Mouse (Mus musculus): ENCODE measurements around the gene Ly86.

The Ly86 gene

GRCm38 (mm10) chr13:37344909-37345772 lies at the start of gene Ly86:
Gene Ly86 (plus strand): TSS chr13:37345208.
- no peak for TF ChIP-seq GATA4 (IDR thresholded peaks at IDR 0.05; ENCODE audit: insufficient replicate concordance, low read length)

DNA sequence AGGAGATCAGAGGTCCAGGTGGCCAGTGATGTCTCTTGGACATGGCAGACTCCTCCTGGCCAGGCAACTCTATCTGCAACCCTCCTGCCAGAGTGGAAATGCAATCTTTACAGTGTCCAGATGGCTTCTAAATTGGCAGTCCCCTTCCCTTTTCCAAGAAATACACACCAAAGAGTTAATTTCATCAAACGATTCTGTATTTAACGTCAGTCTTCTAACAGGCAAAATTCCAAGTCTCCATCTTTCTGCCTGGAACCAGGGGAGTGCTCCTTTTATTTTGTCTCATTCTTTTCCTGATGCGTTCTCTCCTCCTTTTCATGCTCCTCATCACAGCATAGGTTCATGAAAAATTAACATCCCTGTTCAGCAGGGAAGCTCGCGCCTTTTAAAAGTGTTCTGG lies 47.1 kb upstream of the Ly86 start:
- TF ChIP-seq GATA4 (IDR thresholded peaks at IDR 0.05; ENCODE audit: insufficient replicate concordance, low read length) = no peak

DNA sequence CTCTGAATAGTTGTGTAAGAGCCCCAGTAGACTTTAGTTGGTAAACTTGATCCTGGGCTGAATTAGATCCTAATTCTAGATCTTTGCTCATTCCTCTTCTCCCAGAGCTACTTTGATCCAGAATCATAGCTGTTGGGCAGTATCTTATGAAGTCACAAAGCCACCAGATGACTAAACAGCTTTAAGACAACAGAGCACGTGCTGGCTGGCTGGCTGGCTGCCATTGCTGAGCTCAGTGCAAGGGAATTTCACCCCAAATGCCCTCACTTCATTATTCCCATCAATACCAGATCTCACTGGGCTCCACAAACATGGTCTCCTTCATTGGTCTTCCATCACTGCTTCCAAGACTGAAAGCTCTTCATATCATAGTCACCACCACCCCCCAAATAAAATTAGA lies 46.2 kb upstream of the Ly86 start:
- no peak for TF ChIP-seq GATA4 (IDR thresholded peaks at IDR 0.05; ENCODE audit: insufficient replicate concordance, low read length)

DNA sequence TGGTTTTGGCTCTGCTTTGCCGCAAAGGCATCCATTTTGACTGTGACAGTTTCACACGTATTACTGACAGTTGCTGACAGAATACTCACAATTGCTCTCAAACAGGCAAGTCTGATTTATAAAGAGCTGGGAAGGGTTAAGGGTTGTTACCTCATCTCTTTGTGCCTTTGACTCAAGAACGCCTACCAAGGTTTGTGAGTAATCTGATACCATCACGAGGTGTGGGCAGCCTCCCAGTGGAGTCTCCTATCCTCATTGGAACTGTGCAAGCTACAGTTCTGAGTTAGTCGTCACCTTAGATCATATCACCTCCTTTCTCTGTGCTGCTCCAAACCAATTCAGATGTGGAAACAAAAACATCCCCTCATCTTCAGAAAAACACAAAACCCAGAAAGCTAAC lies 42.1 kb upstream of the Ly86 start:
- TF ChIP-seq GATA4 (IDR thresholded peaks at IDR 0.05; ENCODE audit: insufficient replicate concordance, low read length) = no peak

- TF ChIP-seq GATA4 (IDR thresholded peaks at IDR 0.05; ENCODE audit: insufficient replicate concordance, low read length) = no peak
Measured at GRCm38 (mm10) chr13:37308006-37308405, 37.0 kb upstream of the Ly86 start.

- no peak for TF ChIP-seq GATA4 (IDR thresholded peaks at IDR 0.05; ENCODE audit: insufficient replicate concordance, low read length)
Measured at GRCm38 (mm10) chr13:37309296-37309695, 35.7 kb upstream of the Ly86 start.

DNA sequence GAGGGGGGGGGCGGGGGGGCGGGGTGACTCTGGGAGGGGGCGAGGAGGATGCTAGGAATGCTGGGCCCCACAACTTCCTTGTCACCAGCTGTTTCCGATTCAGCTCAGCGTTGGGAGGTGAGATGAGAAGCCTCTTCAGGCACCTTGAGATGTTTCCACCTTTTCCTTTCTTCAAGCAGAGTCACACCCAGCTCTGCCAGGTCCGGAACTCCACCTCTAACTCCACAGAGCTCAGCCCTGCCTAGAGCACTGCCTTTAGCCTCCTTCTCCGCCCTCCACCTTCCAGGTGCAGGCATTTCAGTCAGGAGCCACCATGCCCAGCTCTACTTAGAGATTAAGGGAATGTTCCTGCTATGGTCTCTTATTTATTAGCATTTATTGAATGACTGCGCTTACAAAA lies 34.7 kb upstream of the Ly86 start:
- no peak for TF ChIP-seq GATA4 (IDR thresholded peaks at IDR 0.05; ENCODE audit: insufficient replicate concordance, low read length)

DNA sequence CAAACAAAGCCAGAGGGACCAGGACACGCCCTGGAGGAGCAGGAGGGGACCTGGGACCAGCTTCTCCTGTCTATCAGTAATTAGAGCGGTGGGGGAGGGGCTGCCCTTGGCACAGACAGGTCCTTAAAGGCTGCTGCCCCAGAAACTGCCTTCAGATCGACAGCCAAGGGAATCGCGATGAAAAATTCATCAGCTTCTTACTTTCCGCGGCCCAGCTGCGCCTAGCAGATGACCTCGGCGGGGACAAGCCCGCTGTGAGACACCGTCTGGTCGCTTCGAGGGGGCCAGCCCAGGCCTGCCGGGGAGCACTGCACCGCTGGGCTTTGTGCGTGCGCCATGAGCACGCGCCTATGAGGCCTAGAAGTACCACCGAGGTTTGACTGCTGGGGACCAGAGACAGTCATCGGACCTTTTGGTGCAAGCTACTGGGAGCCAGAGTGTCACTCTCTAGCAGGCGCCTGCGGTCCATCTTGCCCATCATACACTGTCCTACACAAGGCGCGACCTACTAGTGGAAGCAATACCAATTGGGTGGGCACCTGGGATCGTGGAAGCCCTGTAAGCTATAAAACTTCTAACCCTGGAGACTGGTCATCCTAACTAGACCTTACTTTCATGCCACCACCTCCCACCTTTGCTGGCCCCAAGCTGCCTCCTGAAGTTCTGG lies 33.3 kb upstream of the Ly86 start:
- TF ChIP-seq GATA4 (IDR thresholded peaks at IDR 0.05; ENCODE audit: insufficient replicate concordance, low read length) = no peak

DNA sequence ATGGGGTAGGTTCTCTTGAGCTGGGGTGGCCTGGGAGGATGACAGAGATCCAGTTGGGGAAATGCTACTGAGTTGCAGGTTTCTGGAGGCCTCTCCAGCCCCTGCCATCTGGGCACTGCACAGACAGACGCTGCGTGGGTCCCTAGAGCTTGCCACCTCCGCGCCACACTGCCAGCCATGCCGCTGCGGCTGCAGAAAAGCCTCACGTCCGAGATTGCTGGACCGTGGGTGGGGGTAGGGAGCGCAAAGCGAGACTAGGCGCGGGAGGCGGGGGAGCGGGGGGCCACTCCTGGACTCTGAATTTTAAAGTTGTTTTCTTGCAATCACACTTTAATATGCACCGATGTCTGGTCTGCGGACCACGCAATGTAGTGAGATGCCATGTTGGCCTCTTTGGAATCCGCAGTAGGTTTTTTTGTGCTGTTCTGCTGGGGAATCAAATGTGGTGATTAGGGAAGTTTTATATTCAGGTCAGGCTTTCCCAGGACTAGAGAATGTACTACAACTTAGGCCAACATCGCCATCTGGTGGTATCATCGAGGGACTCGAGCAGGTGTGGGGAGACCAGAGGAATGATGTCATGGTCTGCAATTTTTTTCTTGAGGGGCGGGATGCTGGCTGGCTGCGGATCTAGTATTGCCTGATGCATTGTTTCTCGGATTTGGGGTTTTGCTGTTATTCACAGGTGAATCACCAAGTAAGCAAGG lies 32.6 kb upstream of the Ly86 start:
- TF ChIP-seq GATA4 (IDR thresholded peaks at IDR 0.05; ENCODE audit: insufficient replicate concordance, low read length) = no peak

DNA sequence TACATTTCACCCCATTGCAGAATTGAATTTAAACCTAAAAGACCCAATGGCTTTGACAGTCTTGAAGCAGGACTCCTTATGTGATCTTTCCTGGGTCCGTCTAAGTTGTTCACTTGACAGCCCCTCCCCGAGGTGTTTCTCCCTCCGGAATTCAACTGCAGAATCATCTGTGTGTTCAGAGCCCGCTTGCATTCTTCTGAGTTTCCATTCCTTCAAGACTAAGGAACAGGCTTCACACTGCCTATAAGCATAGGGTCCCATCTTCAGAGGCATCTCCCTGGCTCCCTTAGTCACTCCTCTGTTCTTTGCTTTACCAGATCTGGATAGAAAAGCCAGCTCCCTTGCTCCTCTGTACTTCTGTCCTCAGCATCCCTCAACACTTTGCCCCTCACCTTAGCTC lies 32.1 kb upstream of the Ly86 start:
- no peak for TF ChIP-seq GATA4 (IDR thresholded peaks at IDR 0.05; ENCODE audit: insufficient replicate concordance, low read length)

DNA sequence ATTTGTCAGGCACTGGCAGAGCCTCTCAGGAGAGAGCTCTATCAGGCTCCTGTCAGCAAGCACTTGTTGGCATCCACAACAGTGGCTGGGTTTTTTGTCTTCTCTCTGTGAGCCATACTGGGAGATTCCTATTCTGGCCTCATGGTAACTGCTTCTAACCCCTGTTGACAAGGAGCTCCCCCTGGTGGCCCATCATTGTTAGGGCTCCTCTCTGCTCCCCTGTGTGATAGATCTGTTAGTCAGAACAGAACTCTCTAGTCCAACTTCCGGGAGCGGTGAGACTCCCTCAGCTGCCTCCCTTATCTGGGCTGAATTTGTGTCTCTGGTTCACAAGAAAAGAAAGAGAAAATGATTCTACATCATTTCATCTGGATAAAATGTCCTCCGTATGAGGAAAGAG lies 19.5 kb upstream of the Ly86 start:
- no peak for TF ChIP-seq GATA4 (IDR thresholded peaks at IDR 0.05; ENCODE audit: insufficient replicate concordance, low read length)

DNA sequence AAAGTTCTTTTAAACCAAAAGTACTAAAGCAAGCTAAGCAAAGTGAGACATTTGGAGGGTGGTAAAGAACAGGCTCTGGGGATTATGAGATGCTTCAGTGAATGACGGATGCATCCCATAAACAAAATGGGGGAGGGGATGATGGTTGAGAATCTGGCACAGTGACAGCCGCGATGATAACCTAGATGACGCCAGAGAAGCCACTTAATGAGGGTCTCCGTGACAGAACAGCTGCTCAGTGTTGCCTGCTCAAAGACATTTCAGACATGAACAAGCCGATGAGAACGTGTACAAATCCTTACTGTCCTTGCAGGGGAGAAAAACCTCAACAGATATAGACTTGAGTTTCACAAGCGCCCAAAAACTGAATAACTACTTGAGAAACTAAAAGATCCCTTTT lies 15.3 kb upstream of the Ly86 start:
- no peak for TF ChIP-seq GATA4 (IDR thresholded peaks at IDR 0.05; ENCODE audit: insufficient replicate concordance, low read length)

DNA sequence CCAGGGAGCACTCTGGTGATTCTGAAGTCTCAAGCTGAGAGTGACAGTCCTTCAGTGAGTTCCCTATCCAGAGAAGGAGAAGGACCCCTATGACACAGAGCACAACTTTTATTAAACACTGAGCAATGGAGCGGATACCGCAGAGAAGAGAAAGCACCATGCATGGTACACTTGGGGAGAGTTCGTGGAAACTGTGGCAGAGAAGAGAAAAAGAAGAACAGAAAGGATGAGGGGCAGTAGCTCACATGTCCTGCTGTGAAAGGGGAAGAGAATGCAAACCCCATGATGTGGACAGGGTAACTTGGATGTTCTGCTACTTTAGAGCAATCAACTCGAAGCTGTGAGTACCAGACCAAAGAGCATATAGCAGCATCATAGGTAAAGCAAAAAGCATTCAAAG lies 14.0 kb upstream of the Ly86 start:
- no peak for TF ChIP-seq GATA4 (IDR thresholded peaks at IDR 0.05; ENCODE audit: insufficient replicate concordance, low read length)

DNA sequence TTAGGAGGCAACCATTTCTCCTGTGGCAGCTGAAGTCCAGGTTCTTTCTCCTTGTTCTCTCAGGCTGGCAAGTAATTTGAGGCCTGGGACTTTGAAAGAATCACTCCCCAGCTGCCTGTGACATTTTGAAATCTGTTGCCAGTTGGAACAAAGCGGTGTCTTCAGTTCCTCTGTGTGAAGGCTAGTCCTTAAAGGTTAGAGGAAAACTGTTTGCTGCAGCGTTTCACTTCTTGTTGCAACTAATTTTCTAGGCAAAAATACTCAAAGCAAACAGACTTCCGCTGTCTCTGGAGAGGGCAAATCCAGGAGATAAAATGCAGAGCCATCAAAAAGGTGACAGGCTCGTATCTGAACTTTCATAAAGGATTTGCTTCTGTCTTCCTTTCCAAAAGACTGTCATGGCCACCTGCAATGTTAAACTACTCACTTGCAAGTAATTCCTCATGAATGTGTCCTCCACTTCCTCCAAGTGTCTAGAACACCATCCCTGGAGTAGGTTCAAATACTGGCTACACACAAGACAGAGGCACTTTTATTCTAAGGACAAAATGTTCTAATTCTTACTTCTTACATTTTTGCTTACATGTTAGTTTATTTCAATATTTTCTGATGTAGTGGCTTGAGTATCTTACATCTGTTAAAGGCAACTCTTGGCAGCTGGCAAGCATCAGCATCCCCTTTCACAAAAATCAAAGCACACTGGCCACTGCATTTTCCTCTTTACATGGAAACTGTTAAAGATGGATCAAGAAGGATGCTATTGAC lies 12.0 kb upstream of the Ly86 start:
- TF ChIP-seq GATA4 (IDR thresholded peaks at IDR 0.05; ENCODE audit: insufficient replicate concordance, low read length) = no peak

DNA sequence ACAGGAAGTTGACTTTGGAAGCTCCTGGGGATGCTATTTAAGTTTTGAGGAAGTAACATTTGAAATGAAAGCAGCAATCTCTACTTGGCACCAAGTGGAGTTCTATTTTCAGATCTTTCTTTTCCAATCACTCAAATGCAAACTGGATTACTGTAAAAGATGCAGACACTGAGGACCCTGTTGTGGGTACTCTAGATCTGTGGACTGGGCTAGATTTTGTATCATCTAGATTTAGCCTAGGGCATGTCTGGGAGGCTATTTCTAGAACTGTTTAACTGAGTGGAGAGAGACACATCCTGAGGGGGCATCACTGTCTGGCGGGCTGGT lies 11.5 kb upstream of the Ly86 start:
- TF ChIP-seq GATA4 (IDR thresholded peaks at IDR 0.05; ENCODE audit: insufficient replicate concordance, low read length) = no peak
